Mouse (Mus musculus) induced T-regulatory cell, adult 2 months (primary cell): ENCODE measurements around the gene Lgals3bp.
A peak's percentile ranks its signal among the peaks of the same experiment; 100 is the strongest.

Source experiments
- DNase-seq: peaks from one replicate; pipeline ENCODE4 v3.0.0-alpha.2; 2012; ENCODE audit warnings: low read depth

Lgals3bp gene

DNA sequence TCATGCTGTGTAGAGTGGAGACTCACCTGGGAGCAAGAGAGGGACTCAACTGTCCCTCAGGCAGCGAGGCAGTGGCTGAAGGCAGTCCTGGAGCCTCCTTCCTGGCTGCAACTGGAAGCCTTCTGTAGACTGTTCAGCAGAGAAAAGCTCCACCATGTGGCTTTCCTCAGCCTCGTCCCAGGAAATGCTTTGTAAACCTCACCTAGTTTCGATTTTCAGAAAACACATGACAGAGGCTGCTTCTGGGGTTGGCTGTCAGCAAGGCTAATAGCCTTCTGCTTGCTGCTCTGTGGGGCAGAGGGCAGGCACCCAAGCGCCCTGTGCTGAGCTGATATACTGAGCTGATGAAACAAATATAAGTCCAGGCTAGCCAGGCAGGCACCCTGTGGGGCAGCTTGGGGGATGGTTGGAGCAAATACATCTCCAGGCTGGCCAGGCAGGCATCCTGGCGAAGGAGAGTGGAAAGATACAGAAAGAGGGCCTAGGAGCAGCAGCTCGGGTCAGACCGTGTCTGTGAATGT is at the start of gene Lgals3bp:
TSS of gene Lgals3bp (minus strand) at position 333 of the 521 bp plus-strand sequence.
- peak; percentile 85 for DNase-seq

DNA sequence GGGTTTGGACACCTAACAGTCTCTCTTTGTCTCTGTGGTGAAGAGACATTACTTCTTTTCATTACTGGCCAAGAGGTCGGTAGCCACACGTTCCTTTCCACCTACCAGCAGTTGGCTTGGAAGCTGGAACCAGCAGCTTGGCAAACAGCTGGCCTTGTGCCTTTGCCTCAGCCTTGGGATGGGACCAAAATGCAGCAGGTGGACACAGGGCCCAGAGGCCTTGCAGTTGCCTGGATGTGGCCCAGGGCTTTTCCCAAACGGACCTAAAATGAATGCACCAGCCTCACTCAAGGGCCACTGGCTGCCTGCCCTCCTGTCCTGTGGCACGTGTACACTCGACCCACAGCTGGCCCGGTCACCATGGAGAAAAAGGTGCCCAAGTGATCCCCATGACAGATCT is 49.3 kb upstream of the Lgals3bp start:
- no peak for DNase-seq

DNA sequence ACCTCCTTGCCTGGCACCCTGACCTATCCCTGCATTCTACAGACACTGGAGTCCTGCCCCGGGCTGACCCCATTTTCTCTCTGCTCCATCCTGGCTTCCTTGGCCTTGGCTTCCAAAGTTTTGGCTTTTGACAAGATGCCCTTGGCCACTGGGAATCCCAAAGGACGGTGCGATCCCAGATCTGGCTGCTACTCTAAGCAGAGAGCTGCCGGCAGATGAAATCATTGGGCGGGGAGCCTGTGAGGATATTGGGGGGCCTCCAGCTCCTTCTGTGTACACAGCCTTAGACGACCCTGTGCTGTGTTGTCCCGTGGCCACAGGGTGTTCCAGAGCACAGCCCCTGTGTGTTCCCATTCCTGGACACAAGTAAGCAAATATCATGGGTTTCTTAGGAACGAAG is 46.5 kb upstream of the Lgals3bp start:
- no peak for DNase-seq

DNA sequence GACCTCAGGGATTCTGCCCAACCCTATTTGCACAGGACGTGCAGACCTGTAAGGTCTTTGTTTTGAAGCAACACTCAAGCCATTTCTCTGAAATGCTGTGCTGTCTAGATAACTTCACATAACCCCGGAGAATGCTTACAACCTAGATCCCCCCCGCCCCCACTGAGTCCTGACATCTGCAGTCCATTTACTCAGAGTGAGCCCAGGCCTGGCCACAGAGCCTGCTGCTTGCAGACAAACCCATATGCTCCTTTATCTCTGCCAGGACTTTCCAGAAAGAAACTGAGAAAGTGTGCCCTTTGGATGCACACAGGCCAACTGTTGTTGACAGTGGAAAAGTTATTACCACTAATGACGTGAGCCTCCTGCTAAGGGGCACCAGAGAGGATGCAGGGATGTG is 45.5 kb upstream of the Lgals3bp start:
- DNase-seq, result no peak

DNA sequence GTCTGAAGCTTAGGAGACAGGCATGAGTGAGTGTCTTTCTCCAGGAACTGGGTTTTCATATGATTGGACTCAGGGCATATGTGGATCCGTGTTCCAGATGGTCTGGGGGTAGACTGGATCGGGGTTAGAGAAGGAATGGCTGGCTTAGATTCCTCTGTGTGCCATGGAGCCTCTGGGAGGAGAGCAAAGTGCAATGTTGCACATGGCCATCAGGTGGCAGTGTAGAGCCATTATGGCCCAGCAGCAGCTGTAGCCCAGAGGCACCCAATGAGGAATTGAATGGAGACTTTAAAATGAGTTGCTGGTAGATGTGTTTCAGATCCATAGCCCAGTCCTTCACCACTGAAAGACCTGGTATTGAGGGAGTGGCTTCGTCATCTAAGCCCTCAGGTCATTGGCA is 44.0 kb upstream of the Lgals3bp start:
- DNase-seq, result peak; percentile 81

DNA sequence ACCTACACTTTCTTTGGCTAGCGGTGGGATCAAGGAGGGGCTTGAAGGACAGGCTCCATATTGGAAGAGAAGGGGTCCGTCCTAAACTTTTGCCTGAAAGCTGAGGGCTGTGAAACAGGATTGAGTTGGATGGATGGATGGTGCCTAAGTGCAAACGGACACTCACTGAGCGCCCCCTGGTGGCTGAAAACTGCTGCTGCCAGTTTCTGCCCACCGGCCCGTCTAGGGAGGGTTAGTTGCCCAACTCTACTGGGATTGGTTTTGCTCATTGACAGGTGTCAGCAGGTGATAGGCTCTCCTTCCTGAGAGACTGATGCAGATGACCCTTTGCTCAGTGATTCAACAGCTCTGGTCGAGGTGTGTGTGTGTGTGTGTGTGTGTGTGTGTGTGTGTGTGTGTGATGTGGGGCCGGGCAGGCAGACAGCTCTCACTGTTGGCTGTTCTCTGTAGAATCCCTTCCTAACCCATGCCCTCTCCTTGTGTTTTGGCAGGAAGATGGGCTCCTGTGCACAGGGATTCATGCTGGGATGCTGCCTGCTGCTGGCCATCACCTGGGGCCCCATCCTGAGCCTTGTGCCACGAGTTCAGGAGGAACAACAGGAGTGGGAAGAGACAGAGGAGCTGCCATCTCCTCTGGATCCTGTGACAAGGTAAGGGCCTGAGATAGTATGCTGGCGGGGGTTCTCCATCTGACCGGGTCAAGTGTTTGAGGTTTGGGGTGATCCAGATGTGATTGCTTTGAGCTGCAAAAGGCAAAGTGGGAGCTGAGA is 41.5 kb upstream of the Lgals3bp start:
- peak; percentile 77 for DNase-seq

DNA sequence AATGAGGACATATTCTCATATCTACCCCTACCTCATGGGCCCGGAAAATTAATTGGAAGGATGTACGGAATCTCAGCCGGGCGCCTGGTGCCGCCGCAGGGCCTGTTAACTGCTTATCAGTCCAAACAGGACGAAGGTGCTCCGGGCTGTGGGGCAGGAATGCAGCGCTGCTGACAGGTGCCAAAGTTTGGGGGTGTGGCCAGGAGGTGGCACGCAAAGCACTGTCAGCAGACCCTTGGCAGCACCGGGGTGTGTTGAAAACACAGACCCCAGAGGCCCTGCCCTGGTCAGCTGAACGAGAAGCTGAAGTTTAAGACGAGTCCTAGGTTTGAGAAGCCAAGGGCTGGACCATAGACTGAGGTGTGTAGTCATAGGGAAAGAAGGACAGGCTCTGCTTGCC is 40.8 kb upstream of the Lgals3bp start:
- no peak for DNase-seq

DNA sequence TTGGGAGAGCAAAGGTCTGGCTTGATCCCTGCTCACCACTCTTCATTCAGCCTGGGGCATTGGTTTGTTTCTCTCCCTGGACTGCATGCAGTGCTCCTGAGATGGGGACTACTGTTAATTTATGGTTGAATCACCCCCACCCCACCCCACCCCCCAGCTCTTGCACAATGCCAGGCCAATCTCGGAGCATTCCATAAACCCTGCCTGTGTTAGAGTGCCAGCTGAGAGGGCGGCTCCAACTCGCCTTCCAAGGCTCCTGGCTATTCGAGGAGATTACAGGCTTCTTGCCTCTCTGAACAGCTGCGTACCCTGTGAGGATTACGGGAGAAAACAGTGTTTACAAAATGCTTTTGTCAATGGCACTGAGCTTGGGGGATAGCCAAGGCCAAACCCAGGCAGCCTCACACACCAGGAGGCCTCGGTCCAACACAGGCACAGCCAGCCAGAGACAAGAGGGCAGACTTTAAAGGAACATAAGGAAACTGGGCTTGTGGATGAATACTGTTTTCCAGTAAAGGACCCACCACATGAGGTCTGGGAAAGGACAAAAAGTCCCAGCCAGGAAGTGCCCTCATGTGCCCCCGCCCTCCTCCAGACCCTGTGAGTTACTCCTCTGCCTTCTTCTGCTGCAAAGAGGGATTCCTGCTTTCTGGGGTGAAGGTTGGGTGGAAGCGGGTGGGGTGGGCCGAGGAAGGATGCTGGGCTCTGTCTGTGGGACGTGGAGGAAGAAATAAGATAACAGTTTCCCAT is 36.9 kb upstream of the Lgals3bp start:
- DNase-seq, result no peak

DNA sequence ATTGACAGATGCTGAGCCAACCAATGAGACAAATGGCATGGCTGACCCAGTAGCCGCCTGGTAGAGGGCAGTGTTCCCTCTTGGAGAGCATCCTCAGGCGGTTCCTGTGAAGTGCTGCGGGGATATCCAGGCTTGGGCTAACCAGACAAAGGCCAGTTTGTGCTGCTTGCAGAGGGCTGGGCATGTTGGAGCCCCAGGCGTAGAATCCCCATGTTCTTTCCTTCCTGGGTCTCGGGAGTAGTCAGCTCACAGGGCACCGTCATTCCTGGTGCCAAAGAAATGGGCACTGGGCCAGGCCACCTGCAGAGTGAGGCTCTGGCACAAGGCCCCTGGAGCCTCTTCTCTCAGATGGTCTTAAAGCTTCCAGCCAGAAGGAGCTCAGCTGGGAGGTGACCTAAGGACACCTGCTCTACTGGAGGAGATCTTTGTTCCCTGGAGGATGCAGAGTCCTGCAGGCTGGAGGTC is 34.6 kb upstream of the Lgals3bp start:
- DNase-seq, result no peak

DNA sequence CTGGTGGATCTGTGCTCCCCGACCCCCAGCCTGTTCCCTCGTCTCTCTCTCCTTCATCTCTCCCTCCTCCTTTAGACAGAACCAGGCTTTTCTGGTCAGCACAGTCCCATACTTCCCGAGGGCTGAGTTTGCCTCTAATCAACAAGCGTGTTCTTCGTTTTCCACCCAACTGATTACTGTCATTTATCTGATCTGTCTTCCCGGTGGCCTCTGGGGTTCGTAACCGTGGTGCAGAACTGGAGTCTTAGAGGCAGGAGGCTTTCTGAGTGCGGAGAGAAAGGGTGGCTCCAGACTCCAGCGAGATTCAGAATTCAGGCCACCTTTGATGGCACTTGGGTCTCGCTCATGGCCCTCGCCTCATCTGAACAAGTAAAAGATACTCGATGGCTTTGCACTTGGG is 32.2 kb upstream of the Lgals3bp start:
- no peak for DNase-seq

DNA sequence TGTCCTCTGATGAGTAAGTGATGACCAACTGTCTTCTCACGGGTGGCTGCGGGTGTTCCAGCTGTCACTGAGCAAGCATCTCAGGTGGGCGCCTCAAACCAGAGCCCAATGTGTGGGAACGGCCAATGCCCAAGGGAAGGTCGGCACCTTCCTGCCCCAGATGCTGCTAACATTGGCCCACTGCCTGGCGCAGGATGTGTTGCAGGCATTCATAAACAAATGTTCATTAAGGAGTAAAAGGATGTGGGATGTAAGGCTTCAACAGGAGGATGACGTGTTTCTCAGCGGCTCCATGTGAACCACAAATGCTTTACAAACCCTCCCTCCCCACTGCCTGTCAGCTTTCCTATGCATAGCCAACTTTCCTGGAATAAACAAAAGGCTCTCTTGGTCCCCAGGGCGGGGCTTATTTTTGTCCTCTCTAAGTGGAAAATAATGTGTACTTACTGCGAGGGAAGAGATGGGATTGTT is 31.5 kb upstream of the Lgals3bp start:
- DNase-seq, result no peak

DNA sequence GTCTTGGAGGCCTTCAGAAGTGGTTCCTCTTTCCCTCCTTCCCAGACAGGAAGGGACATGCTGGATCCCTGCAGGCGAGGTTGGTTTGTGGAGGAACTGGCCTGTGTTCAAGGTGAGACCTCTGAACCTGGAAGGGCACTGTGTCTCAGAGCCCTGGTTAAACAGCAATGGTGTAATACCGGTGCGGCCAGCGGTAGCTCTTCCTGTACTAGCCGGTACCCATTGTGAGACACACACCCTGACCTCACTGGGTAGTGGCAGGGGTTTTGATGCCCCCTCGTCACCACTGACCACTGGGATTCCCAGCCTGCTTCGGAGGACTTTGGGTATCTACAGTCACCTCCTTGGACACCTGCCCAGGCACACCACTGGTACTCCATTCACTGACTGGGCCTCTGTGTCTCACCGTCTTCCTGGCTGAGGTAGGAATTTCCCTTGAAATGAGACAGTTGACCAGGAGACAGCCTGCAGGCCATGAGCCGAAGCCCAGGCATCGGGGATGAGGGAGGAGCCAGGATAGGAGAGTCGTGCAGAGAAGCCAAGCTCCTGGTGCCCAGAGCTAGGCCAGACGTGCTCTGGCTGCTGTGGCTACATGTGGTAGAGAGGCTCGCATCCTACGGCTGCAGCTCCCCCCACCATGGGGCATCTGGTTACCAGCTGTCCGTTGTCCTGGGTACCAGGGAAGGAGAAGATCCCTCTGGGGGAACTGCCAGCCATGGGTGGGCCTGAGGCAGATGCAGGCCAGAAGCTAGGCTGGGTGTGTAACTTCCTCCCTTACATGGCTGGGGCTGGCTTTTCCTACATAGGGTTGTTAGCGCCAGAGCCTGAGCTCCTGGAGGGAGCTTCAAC is 29.4 kb upstream of the Lgals3bp start:
- DNase-seq, result no peak

DNA sequence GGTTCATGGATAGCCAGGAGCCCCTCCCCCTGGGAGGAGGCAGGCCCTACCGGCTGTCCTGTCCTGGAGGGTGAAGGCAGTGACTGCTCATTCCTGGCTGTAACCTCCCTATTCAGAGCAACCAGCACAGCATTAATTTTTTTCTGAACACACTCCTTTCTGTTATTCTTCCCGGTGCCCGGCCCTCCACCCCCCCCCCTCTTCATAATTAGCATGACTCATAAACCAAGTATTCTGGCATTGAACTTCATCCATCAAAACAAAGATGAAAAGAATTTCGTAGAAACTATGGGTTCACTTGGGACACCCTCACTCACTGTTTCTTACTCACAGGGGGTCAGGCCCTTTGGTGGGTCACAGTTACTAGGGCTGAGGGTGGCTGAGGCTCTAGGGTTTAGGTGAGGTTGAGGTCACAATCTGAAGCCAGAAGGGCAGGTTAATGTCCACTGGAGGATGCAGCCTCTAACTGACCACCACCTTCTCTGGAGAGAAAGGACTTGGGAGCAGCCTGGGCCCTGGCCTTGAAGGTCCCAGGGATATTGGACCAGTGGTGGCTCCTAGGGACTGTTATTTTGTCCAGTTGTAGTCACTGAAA is 28.5 kb upstream of the Lgals3bp start:
- no peak for DNase-seq

DNA sequence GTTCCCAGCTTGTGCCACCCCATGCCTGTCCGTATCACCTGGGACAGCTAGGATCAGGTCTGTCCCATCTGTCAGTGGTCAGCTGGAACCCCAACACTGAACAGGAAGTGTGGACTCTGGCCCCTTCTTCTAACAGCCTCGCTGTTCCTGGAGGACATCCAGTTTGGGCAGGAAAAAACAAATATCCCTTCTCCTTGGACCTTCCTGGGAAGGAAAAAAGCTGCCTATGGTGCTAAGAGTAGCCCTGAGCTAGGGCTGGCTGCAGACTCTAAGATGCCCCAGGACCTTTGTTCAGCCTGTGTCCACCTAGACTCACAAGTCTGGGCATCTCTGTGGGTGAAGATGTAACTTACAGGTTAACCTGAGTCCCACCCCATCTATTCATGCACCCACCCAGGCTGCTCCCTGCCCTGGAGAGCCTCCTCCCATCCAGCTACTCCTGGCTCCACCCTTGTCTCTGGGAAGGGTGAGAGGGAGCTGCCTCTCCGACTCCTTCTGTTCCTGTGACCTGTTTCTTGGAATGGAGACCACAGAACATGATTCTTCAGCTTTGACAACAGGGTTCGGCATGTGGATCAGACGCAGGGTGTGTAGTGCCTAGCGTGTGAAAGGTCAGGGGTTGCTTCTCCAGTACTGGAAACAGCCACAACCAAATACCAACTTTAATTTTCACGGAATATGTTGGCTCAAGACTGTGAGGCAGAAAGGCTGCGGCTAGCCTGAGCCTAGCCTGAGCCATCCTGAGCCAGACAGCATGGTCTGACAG is 27.2 kb upstream of the Lgals3bp start:
- DNase-seq, result no peak

DNA sequence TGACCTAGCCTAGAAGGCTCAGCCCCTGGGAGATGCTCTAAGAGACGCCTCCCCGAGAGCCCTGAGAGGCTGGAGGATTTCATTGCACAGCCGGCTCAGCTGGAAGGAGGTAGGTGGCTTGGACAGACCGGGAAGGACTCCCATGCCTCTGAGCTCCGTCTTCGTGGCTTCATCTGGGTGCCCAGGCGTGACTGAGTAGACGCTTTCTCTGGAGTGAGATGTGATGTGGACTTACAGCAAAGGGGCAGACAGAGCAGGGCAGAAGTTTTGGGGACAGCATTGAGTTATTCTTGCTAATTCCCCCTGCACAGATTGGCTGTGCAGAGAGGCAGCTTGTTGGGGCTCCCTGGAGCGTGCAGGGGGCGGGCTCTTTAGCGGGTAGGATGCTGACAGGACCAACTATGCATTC is 26.6 kb upstream of the Lgals3bp start:
- no peak for DNase-seq

DNA sequence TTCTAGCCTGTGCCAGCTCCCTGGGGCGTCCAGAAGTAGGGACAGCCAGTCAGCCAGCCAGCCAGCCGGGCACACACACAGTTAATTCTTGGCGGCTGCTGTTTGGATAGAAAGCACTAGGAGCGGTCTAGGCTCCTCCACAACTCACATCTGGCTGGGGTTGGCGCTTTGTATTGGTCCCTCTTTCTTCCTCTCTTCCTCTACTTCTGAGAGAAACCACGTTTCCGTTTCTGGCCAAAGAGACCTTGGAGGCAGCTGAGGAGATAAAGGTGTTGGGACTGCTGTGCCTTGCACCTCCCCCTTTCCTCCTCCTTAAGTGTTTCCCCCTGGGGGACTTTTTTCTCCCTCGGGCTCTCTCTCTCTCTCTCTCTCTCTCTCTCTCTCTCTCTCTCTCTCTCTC is 26.1 kb upstream of the Lgals3bp start, which contains the start of gene C1qtnf1:
TSS of gene C1qtnf1 (plus strand) at position 218 of the 400 bp plus-strand sequence.
- peak; percentile 43 for DNase-seq

DNA sequence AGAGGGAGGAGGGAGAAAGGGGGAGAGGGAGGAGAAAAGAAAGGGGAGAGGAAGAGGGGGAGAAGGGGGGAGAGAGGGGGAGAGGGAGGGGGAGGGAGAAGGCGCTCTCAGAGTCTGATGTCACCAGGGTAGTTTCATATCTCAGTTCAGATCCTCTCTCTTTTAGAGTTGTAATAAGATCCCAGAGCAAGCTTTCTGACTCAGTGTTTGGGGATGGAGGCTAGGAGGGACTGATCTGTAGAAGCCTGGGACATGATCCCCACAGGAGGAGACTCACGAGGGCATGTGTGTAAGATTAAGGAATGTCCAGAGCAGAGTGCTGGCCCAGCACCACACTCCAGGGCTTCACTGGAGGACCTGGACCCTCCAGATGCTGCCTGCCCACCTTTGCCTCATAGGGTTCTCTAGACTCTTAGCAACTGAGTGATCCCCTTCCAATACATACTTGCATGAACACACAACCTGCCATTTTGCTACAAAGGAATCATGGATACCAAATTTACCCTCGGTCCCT is 25.4 kb upstream of the Lgals3bp start:
- DNase-seq, result no peak

DNA sequence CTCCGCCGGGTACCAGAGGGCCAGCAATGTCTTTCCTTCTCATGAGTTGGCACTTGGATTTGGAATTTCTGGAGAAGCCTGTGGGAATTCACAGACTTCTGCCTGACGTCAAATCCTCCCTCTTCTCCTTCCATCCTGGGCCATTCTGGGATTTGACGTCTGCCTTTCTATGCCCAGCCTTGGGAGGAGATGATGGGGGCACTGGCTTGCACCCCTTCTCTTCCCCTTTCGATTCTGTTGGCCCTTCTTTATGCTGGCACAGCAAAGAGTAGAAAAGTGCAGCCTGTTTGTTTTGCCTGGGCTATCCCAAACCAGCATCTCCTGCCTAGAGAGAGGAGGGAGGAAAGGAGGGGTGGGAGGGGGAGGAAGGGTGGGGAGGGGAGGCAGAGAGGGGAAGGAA is 24.9 kb upstream of the Lgals3bp start:
- no peak for DNase-seq

DNA sequence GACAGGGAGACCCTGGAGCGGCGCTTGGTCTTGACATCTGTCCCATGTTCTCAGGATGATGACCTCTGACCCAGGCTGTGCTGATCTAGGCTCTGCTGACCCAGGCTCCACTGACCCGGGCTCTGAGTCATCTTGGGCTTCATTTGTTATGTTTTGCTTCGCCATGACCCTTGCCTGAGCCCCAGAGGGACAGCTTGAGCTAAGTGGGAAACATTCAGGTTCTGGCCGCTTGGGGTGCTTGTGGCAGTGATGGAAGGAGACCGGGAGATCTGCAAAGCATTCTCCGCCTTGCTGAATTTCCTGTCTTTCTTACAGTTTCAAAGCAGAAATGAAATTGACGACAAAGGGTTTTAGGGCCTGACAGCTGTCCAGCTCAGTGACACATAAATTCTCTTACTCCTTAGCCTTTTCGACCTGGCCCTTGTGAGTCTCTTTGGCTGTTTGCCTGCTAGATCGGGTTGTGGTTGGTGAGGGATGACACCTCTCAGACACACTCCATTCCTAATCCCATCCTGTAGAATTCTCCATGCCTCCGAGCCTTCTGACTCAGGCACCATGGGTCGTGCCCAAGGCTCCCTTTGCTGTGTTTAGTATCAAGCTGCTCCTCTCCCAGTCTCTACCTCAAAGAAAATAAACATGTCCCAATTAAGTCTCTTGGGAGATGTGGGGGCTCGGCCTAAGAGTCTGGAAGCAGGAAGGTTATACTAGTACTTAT is 22.9 kb upstream of the Lgals3bp start:
- no peak for DNase-seq
